8 mouse cellular contexts compared by ENCODE assay signal in genomic region chr2:51934574-51935334, GRCm38 (mm10). TPM values are rescaled to one million over a fixed set of nuclear protein-coding genes. Genes with fewer than 3 reads are reported as not detected.
A peak's percentile ranks its signal among the peaks of the same experiment; 100 is the strongest.
DNase-seq lines count a peak whose midpoint lies in the region; ATAC-seq and TF ChIP-seq lines count a peak whose summit lies in the region.

Rbm43 (minus strand) TSS chr2:51935163.

- H3K27ac ChIP-seq in forebrain, embryonic 12.5 days = no peak within 1 kb of the TSS
- H3K27ac ChIP-seq in heart, embryonic 16.5 days (ENCODE audit: low read length) = peak within 1 kb of the TSS; percentile 72
- peak within 1 kb of the TSS; percentile 90 for H3K27ac ChIP-seq in liver, embryonic 15.5 days (replicated peaks)
- H3K27ac ChIP-seq in neural tube, embryonic 11.5 days (ENCODE audit: low read depth, low read length) = no peak within 1 kb of the TSS
- peak within 1 kb of the TSS; percentile 70 for H3K27ac ChIP-seq in stomach, postnatal 0 days (replicated peaks)

- H3K9ac ChIP-seq in forebrain, embryonic 12.5 days = peak within 1 kb of the TSS; percentile 56
- H3K9ac ChIP-seq in heart, embryonic 16.5 days (ENCODE audit: low read length) = peak within 1 kb of the TSS; percentile 87
- H3K9ac ChIP-seq in liver, embryonic 15.5 days = peak within 1 kb of the TSS; percentile 84
- peak within 1 kb of the TSS; percentile 61 for H3K9ac ChIP-seq in neural tube, embryonic 11.5 days (ENCODE audit: low read length)
- H3K9ac ChIP-seq in stomach, postnatal 0 days (ENCODE audit: low read length) = peak within 1 kb of the TSS; percentile 71

- 2% methylated on average over 48 of the region's 48 CpGs for WGBS in forebrain, embryonic 12.5 days
- 2% methylated on average over 48 of the region's 48 CpGs for WGBS in heart, embryonic 16.5 days
- WGBS in liver, embryonic 15.5 days (ENCODE audit: insufficient replicate concordance) = under 1% methylated on average over 48 of the region's 48 CpGs
- 2% methylated on average over 48 of the region's 48 CpGs for WGBS in neural tube, embryonic 11.5 days
- under 1% methylated on average over 48 of the region's 48 CpGs for WGBS in stomach, postnatal 0 days

- peak within 1 kb of the TSS; percentile 85 for H3K4me2 ChIP-seq in forebrain, embryonic 12.5 days
- peak within 1 kb of the TSS; percentile 86 for H3K4me2 ChIP-seq in heart, embryonic 16.5 days (ENCODE audit: low read depth, low read length)
- peak within 1 kb of the TSS; percentile 77 for H3K4me2 ChIP-seq in liver, embryonic 15.5 days
- H3K4me2 ChIP-seq in neural tube, embryonic 11.5 days (ENCODE audit: low read depth) = peak within 1 kb of the TSS; percentile 57
- peak within 1 kb of the TSS; percentile 80 for H3K4me2 ChIP-seq in stomach, postnatal 0 days (replicated peaks; ENCODE audit: low read depth)

- H3K4me3 ChIP-seq in forebrain, embryonic 12.5 days (replicated peaks) = peak within 1 kb of the TSS; percentile 49
- peak within 1 kb of the TSS; percentile 80 for H3K4me3 ChIP-seq in heart, embryonic 16.5 days (ENCODE audit: low read length)
- H3K4me3 ChIP-seq in liver, embryonic 15.5 days (replicated peaks) = peak within 1 kb of the TSS; percentile 85
- H3K4me3 ChIP-seq in neural tube, embryonic 11.5 days (ENCODE audit: low read depth, low read length) = peak within 1 kb of the TSS; percentile 40
- peak within 1 kb of the TSS; percentile 70 for H3K4me3 ChIP-seq in stomach, postnatal 0 days (ENCODE audit: low read depth, low read length)

- ATAC-seq in cerebellum, adult (ENCODE audit: insufficient number of reproducible peaks, low FRiP score, low TSS enrichment) = peak; percentile 86
- ATAC-seq in forebrain, embryonic 12.5 days (ENCODE audit: low FRiP score) = peak; percentile 91
- ATAC-seq in heart, embryonic 16.5 days (replicated peaks; ENCODE audit: extremely low read depth, insufficient read depth, low FRiP score) = peak; percentile 78
- peak; percentile 67 for ATAC-seq in liver, embryonic 15.5 days (ENCODE audit: insufficient read depth)
- ATAC-seq in neural tube, embryonic 11.5 days (ENCODE audit: insufficient read depth, low FRiP score, low TSS enrichment) = peak; percentile 68
- ATAC-seq in stomach, postnatal 0 days (ENCODE audit: low FRiP score, low TSS enrichment) = peak; percentile 82

- peak; percentile 83 for DNase-seq in ES-CJ7 (ENCODE audit: low read depth, low spot score)
- peak; percentile 70 to 79 for DNase-seq in kidney, postnatal 36 days
- peak; percentile 70 for DNase-seq in neural tube, embryonic 11.5 days (ENCODE audit: low spot score)
- peak; percentile 73 for DNase-seq in stomach, postnatal 0 days (ENCODE audit: low spot score)

- no peaks in the 10 kb centered on the region for H3K9me3 ChIP-seq in forebrain, embryonic 12.5 days
- H3K9me3 ChIP-seq in heart, embryonic 16.5 days (replicated peaks; ENCODE audit: control insufficient read depth, low read length) = no peaks in the 10 kb centered on the region
- H3K9me3 ChIP-seq in liver, embryonic 15.5 days (replicated peaks) = no peaks in the 10 kb centered on the region
- H3K9me3 ChIP-seq in neural tube, embryonic 11.5 days (ENCODE audit: control insufficient read depth, low read length) = no peaks in the 10 kb centered on the region
- H3K9me3 ChIP-seq in stomach, postnatal 0 days (ENCODE audit: control insufficient read depth, low read length) = no peaks in the 10 kb centered on the region

- H3K27me3 ChIP-seq in forebrain, embryonic 12.5 days = peaks cover 7% of the 10 kb centered on the region
- H3K27me3 ChIP-seq in heart, embryonic 16.5 days (ENCODE audit: control insufficient read depth, insufficient read depth, low read length) = no peaks in the 10 kb centered on the region
- no peaks in the 10 kb centered on the region for H3K27me3 ChIP-seq in liver, embryonic 15.5 days
- H3K27me3 ChIP-seq in neural tube, embryonic 11.5 days (ENCODE audit: control insufficient read depth, insufficient read depth, low read length) = no peaks in the 10 kb centered on the region
- no peaks in the 10 kb centered on the region for H3K27me3 ChIP-seq in stomach, postnatal 0 days (ENCODE audit: control insufficient read depth, insufficient read depth, low read length)

- no peaks in the 10 kb centered on the region for H3K36me3 ChIP-seq in forebrain, embryonic 12.5 days (replicated peaks)
- H3K36me3 ChIP-seq in heart, embryonic 16.5 days (ENCODE audit: control insufficient read depth, insufficient read depth) = peaks cover 4% of the 10 kb centered on the region; the same call in 1 of the 2 replicates
- peaks cover 21% of the 10 kb centered on the region for H3K36me3 ChIP-seq in liver, embryonic 15.5 days (replicated peaks)
- no peaks in the 10 kb centered on the region for H3K36me3 ChIP-seq in neural tube, embryonic 11.5 days (ENCODE audit: control insufficient read depth, insufficient read depth, low read length)
- no peaks in the 10 kb centered on the region for H3K36me3 ChIP-seq in stomach, postnatal 0 days (ENCODE audit: control insufficient read depth, insufficient read depth, low read length)

- peak; percentile 64 for TF ChIP-seq CTCF in stomach, postnatal 0 days (IDR thresholded peaks at IDR 0.05; ENCODE audit: low read depth)

- no peak for TF ChIP-seq EP300 in stomach, postnatal 0 days (optimal IDR thresholded peaks at IDR 0.05)

- peaks cover 8% of the 10 kb centered on the region for H3K4me1 ChIP-seq in forebrain, embryonic 12.5 days
- H3K4me1 ChIP-seq in heart, embryonic 16.5 days (ENCODE audit: control insufficient read depth, insufficient read depth, low read length) = peaks cover 10% of the 10 kb centered on the region
- H3K4me1 ChIP-seq in liver, embryonic 15.5 days (replicated peaks) = peaks cover 70% of the 10 kb centered on the region
- no peaks in the 10 kb centered on the region for H3K4me1 ChIP-seq in neural tube, embryonic 11.5 days (ENCODE audit: control insufficient read depth, insufficient read depth, low read length)
- H3K4me1 ChIP-seq in stomach, postnatal 0 days (replicated peaks; ENCODE audit: control insufficient read depth, insufficient read depth) = 0 out of 2 replicates have a peak, but pooled peaks cover 2% of the 10 kb centered on the region

RNA-seq across cellular contexts. Expression of gene Rbm43, which starts in this region (rescaled TPM):
- 5.4 and 6.8 TPM in 2 replicates for polyA plus RNA-seq in forebrain, embryonic 12.5 days (2016; fragmentation: Nextera tagmentation; extraction: Ambion mirVana)
- polyA plus RNA-seq in heart, embryonic 16.5 days (2015; fragmentation: Nextera tagmentation; extraction: Ambion mirVana) = 15.0 and 18.5 TPM in 2 replicates
- polyA plus RNA-seq in liver, embryonic 15.5 days (2015; fragmentation: Nextera tagmentation; extraction: Ambion mirVana) = 20.3 and 22.0 TPM in 2 replicates
- 7.7 and 8.1 TPM in 2 replicates for polyA plus RNA-seq in neural tube, embryonic 11.5 days (2014; fragmentation: Nextera tagmentation; extraction: Ambion mirVana)
- 8.0 and 8.4 TPM in 2 replicates for polyA plus RNA-seq in stomach, postnatal 0 days (2015; fragmentation: Nextera tagmentation; extraction: Ambion mirVana)

Comparison
In these comparisons a context has a peak if more than half of its experiments do, and no peak if none do; other contexts are left out.
1. H3K27ac ChIP-seq: peak in heart, embryonic 16.5 days (single experiment), liver, embryonic 15.5 days (single experiment) and stomach, postnatal 0 days (single experiment); none in forebrain, embryonic 12.5 days (single experiment) and neural tube, embryonic 11.5 days (single experiment).
2. Peak in every context shown above with its lines, with median percentiles within 50 percentile points of each other: DNase-seq, ATAC-seq, H3K4me2 ChIP-seq, H3K4me3 ChIP-seq and H3K9ac ChIP-seq.